Mouse (Mus musculus) embryonic facial prominence, embryonic 11.5 days (tissue): ENCODE measurements around the gene Nras. TPM values are rescaled to one million over a fixed set of nuclear protein-coding genes. Genes with fewer than 3 reads are reported as not detected.

Experiments used
- ATAC-seq: fragments of 200-750 bp; cut with Nextera tagmentation; replicated peaks from 2 replicates; pipeline ENCODE4 v1.8.0; 2017; ENCODE audit warnings: low read depth; ENCODE audit not compliant: insufficient number of reproducible peaks, low FRiP score, low TSS enrichment
- DNase-seq: peaks from one replicate; pipeline ENCODE4 v3.0.0-alpha.2; 2015; ENCODE audit warnings: low spot score
- H3K27ac ChIP-seq: fragments of 300-500 bp; sonication (generic); replicated peaks from 2 replicates; pipeline ENCODE4 v1.5.1; 2014; ENCODE audit warnings: mild to moderate bottlenecking, low read depth, low read length, control low read depth
- H3K27me3 ChIP-seq: fragments of 300-500 bp; sonication (generic); 2 replicates; pipeline ENCODE4 v1.6.1; 2014; ENCODE audit warnings: mild to moderate bottlenecking, low read length, moderate library complexity, mixed read lengths; ENCODE audit not compliant: control insufficient read depth, insufficient read depth
- H3K36me3 ChIP-seq: fragments of 300-500 bp; sonication (generic); replicated peaks from 2 replicates; pipeline ENCODE4 v1.6.1; 2014; ENCODE audit warnings: low read depth, mild to moderate bottlenecking, low read length, moderate library complexity, mixed read lengths; ENCODE audit not compliant: control insufficient read depth, insufficient read depth
- H3K4me1 ChIP-seq: fragments of 300-500 bp; sonication (generic); 2 replicates; pipeline ENCODE4 v1.6.1; 2014; ENCODE audit warnings: low read length, mixed read lengths; ENCODE audit not compliant: control insufficient read depth, insufficient read depth
- H3K4me2 ChIP-seq: fragments of 300-500 bp; sonication (generic); 2 replicates; pipeline ENCODE4 v1.6.1; 2014; ENCODE audit warnings: low read depth, mild to moderate bottlenecking, control low read depth, low read length, moderate library complexity
- H3K4me3 ChIP-seq: fragments of 300-500 bp; sonication (generic); 2 replicates; pipeline ENCODE4 v1.5.1; 2014; ENCODE audit warnings: low read depth, low read length, control low read depth
- H3K9ac ChIP-seq: fragments of 300-500 bp; sonication (generic); replicated peaks from 2 replicates; pipeline ENCODE4 v1.6.1; 2014; ENCODE audit warnings: mild to moderate bottlenecking, control low read depth, low read length
- H3K9me3 ChIP-seq: fragments of 300-500 bp; sonication (generic); replicated peaks from 2 replicates; pipeline ENCODE4 v1.6.1; 2016; ENCODE audit warnings: mild to moderate bottlenecking, low read length, inconsistent platforms, mixed read lengths; ENCODE audit not compliant: control insufficient read depth
- WGBS: fragments of 180-500 bp; shearing (Covaris S2); extraction: QIAGEN DNeasy Blood & Tissue Kit; methylation state at CpG from one replicate; pipeline ENCODE4 v1.1.7; 2014; 5-methylcytosine and 5-hydroxymethylcytosine counted together
- polyA plus RNA-seq: library from polyadenylated mRNA; unstranded; fragments of >200 nt; fragmentation: Nextera tagmentation; extraction: Ambion mirVana; gene quantifications from 2 replicates; pipeline ENCODE4 v1.2.1, GENCODE M21; 2014

Gene Nras
- 122 and 127 TPM in 2 replicates for polyA plus RNA-seq

DNA sequence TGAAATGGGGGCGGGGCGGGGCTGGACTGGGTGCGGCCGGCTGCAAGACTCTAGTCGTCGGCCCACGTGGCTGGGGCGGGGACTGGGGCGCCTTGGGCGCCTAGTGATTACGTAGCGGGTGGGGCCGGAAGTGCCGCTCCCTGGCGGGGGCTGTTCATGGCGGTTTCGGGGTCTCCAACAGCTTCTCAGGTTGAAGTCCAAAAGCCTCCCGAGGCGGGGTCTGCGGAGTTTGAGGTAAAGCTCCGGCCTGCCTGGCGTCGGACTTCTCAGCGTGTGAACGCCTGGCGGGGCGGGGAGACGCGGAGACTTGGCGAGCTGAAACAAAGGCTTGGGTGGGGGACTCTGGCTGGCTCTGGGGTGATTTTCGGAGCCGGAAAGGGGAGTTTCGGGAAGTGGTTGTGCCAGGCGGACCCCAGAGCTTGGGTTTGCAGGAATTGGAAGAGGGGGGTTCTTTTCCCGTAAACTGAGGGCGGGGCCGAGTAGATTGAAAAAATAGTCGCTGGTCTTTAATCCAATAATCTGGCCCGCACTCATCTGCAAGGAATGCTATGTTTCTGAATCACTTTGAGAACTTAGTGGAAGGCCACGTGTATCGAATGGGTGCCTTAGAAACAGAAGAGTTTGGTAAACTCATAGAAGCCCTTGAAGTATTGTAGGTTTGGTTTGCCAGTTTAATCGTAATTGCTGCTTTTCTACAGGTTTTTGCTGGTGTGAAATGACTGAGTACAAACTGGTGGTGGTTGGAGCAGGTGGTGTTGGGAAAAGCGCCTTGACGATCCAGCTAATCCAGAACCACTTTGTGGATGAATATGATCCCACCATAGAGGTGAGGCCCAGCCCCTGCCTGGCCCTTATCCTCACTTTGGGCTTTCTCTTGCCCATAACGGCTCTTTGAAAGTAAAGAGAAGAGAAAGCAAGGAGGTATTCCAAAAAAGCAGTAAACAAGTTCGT, at the start of gene Nras:
Gene Nras, plus strand, starts transcription at position 79 of the 951 bp plus-strand sequence.
- H3K4me1 ChIP-seq = no peaks in the 10 kb centered on the region
- ATAC-seq (peak; percentile 91), DNase-seq (peak; percentile 97)
- H3K4me3 ChIP-seq = peak within 1 kb of the TSS; percentile 53
- peak within 1 kb of the TSS; percentile 81 for H3K9ac ChIP-seq
- no peaks in the 10 kb centered on the region for H3K9me3 ChIP-seq
- no peaks in the 10 kb centered on the region for H3K27me3 ChIP-seq
- H3K4me2 ChIP-seq = peak within 1 kb of the TSS; percentile 66
- H3K27ac ChIP-seq = peak within 1 kb of the TSS; percentile 88
- peaks cover 14% of the 10 kb centered on the region for H3K36me3 ChIP-seq
- 3% methylated on average over 46 of the region's 46 CpGs for whole genome bisulfite sequencing

DNA sequence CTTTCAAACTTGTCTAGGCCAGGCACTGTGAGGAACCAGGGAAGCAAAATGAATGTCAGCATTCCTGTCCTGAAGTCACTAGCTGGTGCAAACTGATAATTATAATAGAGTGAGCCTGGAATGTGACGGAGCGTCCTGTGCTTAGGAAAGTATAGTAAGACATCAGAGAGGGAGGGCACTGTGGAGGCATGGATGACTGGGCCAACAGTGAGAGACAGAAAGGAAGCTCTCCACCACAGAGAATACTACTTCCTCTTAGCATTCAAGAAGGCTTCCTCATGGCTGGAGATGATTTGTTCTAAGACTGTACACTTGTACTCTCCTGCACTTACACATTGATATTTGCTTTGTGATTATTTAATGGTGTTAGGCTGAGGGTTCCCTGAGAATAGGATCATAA, 40.7 kb upstream of the Nras start:
- 72% methylated on average over 2 of the region's 2 CpGs for WGBS
- no peak overlapping the region for H3K9ac ChIP-seq
- no peaks in the 10 kb centered on the region for H3K36me3 ChIP-seq
- no peaks in the 10 kb centered on the region for H3K27me3 ChIP-seq
- H3K9me3 ChIP-seq = no peaks in the 10 kb centered on the region
- no peak overlapping the region for H3K4me2 ChIP-seq
- H3K4me3 ChIP-seq = no peak overlapping the region
- H3K27ac ChIP-seq = no peak overlapping the region
- ATAC-seq = no peak
- no peak for DNase-seq
- H3K4me1 ChIP-seq = no peaks in the 10 kb centered on the region

DNA sequence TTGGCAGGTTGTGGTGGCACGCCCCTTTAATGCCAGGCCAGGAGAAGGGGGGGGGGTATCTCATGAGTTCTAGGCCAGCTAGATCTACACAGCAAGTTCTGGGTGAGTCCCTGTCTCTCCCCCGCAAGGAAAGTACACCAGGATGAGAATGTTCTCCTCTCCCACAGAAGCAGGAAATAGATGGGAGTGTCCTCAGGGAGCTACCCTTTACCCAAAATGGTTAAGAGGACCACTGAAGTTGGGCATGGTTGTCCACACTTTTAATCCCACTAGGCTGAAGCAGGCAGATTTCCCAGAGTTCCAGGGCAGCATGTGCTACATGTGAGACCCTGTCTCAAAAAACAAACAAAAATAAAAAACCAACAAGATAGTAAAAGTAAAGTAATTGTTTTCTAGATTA, 38.6 kb upstream of the Nras start:
- Histone ChIP-seq H3K4me3 (no peak overlapping the region), H3K36me3 (no peaks in the 10 kb centered on the region), H3K4me1 (no peaks in the 10 kb centered on the region), H3K27ac (no peak overlapping the region), H3K9me3 (no peaks in the 10 kb centered on the region), H3K9ac (no peak overlapping the region), H3K27me3 (no peaks in the 10 kb centered on the region), H3K4me2 (no peak overlapping the region)
- ATAC-seq (no peak), DNase-seq (peak; percentile 17)
- 96% methylated on average over 2 of the region's 2 CpGs for WGBS

DNA sequence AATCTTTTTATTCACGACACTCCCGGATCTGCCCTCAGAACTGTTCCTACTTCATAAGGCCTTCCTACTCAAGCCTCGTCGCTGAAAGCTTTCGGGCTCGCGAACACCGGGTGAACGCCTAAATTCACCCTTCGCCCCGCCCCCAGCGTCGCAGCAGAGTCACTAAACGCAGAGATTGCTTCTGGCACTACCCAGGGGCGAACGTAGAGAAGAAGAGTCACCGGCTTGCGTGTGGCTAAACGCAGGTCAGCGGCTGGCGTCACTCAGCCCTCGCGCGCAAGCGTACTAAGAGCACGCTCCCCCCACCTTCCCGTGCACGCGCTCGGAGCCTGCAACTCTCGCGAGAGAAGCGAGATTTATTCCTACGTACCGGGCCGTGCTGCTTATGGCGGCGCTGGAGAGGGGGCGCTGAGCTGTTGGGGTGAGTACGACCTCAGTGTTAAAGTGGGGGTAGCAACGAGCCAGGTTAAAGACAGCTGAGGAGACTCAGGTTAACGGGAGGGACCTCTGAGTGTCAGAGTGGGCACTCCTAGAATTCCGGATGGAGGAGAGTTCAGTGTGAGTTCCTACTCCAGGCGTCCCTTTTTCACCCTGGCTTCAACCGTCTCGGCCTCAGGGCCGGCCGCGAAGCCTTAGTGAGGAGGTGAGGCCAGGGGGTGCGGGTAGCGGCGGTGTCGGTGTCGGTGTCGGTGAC, 37.7 kb upstream of the Nras start, which contains the start of gene Csde1:
Gene Csde1, plus strand, starts transcription at position 178 of the 694 bp plus-strand sequence.
- no peaks in the 10 kb centered on the region for H3K27me3 ChIP-seq
- peak within 1 kb of the TSS; percentile 71 for H3K4me2 ChIP-seq
- DNase-seq (peak; percentile 99), ATAC-seq (peak; percentile 95)
- WGBS = under 1% methylated on average over 55 of the region's 55 CpGs
- no peaks in the 10 kb centered on the region for H3K4me1 ChIP-seq
- peak within 1 kb of the TSS; percentile 78 for H3K4me3 ChIP-seq
- H3K27ac ChIP-seq = peak within 1 kb of the TSS; percentile 88
- no peaks in the 10 kb centered on the region for H3K36me3 ChIP-seq
- peak within 1 kb of the TSS; percentile 96 for H3K9ac ChIP-seq
- H3K9me3 ChIP-seq = no peaks in the 10 kb centered on the region

DNA sequence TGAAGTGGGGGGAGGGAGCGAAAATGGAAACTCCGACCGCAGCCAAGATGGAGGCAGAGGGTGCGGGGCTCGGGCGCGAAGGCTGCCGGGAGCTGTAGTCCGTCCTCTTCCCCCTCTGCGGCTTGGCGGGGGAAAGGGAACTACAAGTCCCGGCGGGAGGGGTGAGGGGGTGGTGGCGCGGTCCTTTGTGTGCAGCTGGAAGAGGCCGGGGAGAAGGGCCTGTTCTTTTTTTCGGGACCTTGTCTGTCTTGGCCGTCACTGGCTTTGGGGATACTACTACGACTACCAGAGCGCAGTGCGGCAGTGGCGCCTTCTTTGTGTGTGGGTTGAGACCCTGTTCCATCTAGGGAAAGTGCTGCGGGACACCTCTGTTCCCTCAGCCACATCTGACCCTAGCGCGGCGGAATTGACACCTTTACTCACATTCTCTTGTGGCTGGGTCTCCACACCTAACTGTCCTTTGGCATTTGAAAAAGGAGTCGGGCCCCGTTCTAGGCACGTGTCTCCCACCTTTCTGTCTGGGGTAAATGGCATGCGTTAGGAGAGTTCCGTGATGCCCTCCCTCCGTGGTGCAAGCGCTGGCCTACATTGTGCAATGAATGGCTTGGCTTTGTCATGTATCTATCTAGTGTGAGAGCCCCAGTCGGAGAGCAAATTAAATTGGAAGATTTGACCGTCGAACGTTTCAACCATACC, 37.0 kb upstream of the Nras start:
- WGBS = under 1% methylated on average over 33 of the region's 37 CpGs
- Histone ChIP-seq H3K27ac (peak overlapping the region; percentile 88), H3K4me1 (no peaks in the 10 kb centered on the region), H3K27me3 (no peaks in the 10 kb centered on the region), H3K9ac (peak overlapping the region; percentile 96), H3K4me3 (peak overlapping the region; percentile 78), H3K36me3 (no peaks in the 10 kb centered on the region), H3K9me3 (no peaks in the 10 kb centered on the region), H3K4me2 (peak overlapping the region; percentile 71)
- DNase-seq (peak; percentile 96), ATAC-seq (peak; percentile 93)

DNA sequence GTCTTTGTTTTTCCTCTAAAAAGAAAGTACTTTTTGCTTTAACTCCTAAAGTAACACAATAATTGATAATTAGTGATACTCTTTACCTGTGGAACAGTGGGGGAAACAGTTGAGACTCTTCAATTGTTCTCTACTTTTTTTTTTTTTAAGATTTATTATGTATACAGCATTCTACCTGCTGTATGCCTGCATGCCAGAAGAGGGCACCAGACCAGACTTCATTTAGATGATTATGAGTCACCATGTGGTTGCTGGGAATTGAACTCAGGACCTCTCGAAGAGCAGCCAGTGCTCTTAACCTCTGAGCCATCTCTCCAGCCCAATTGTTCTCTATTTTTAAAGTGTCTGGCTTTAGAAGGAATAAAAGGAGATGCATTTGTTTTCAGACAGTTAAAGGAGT, 31.9 kb upstream of the Nras start:
- Histone ChIP-seq H3K9me3 (no peaks in the 10 kb centered on the region), H3K27me3 (no peaks in the 10 kb centered on the region), H3K27ac (no peak overlapping the region), H3K4me1 (no peaks in the 10 kb centered on the region), H3K36me3 (peaks cover 2% of the 10 kb centered on the region; the same call in 1 of the 2 replicates), H3K4me3 (no peak overlapping the region), H3K4me2 (no peak overlapping the region), H3K9ac (no peak overlapping the region)
- ATAC-seq (no peak), DNase-seq (no peak)
- 94% methylated on average over 1 of the region's 1 CpGs for WGBS

DNA sequence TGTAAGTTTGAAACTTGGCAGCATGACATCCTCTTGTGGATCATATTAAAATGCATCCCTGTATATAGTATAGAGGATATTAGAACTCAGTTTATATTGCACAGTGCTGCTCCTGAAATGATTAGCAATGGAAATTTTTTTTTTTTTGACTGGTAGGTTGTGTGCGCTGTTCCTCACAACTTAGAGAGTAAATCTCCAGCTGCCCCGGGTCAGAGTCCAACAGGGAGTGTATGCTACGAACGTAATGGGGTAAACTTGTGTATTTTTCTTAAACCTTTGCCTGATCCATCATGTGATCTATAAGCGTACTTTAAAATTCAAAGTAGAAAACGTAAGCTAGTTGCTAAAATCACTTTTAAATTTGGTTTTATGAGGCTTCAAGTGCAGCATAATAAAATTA, 17.8 kb upstream of the Nras start:
- no peak overlapping the region for H3K27ac ChIP-seq
- 92% methylated on average over 6 of the region's 6 CpGs for WGBS
- no peak overlapping the region for H3K9ac ChIP-seq
- no peak overlapping the region for H3K4me2 ChIP-seq
- ATAC-seq = no peak
- H3K36me3 ChIP-seq = peaks cover 7% of the 10 kb centered on the region
- no peaks in the 10 kb centered on the region for H3K9me3 ChIP-seq
- H3K4me1 ChIP-seq = no peaks in the 10 kb centered on the region
- DNase-seq = no peak
- no peak overlapping the region for H3K4me3 ChIP-seq
- no peaks in the 10 kb centered on the region for H3K27me3 ChIP-seq
